Mouse (Mus musculus): ENCODE data around the gene Astl.

- no peak for TF ChIP-seq CTCF (IDR thresholded peaks at IDR 0.05)
- TF ChIP-seq EP300 (IDR thresholded peaks at IDR 0.05): no peak
These were observed 26.0 kb downstream of the Astl start for GRCm38 (mm10) chr2:127364452-127364851.
